Mouse (Mus musculus) heart, postnatal 36 days (tissue): ENCODE measurements at regions not wholly inside any gene's neighbourhood (a gene's known extent, or its start where the extent isn't known, plus 50 kb on each side); places are given as distances from the start of the nearest gene placed in this dataset.
"Not testable (repeated sequence)": the region's sequence is repeated elsewhere in the genome, so short reads cannot be mapped to it uniquely, and the experiment has no call there.

Experiments
- DNase-seq, 2 experiments: peaks; one replicate each; pipeline ENCODE4 v3.0.0; 2021 to 2022
- intact Hi-C: fragments of 180-260 bp; cut with DNase I; formaldehyde crosslinking; loops from one replicate; pipeline ENCODE4 v1.15.1; 2025

- intact Hi-C loops = no loop called here
- DNase-seq = no peak
Measured at GRCm38 (mm10) chr1:83970641-83971285, 393.2 kb downstream of the Pid1 start.

GRCm38 (mm10) chr1:83964631-83965030 lies 399.3 kb downstream of the Pid1 start:
- peak in 1 of 2 experiments; percentile 2 for DNase-seq
- intact Hi-C loops = not testable (repeated sequence)

- intact Hi-C loops = no loop called here
- no peak for DNase-seq
Measured at GRCm38 (mm10) chr1:83961761-83962160, 402.2 kb downstream of the Pid1 start.

GRCm38 (mm10) chr1:83959756-83960155 lies 404.2 kb downstream of the Pid1 start:
- intact Hi-C loops = no loop called here
- DNase-seq = no peak

- no peak for DNase-seq
- intact Hi-C loops = no loop called here
Measured at GRCm38 (mm10) chr1:83922900-83923299, 441.1 kb downstream of the Pid1 start.

GRCm38 (mm10) chr1:83915454-83915853 lies 448.5 kb downstream of the Pid1 start:
- DNase-seq = no peak
- intact Hi-C loops = no loop called here

- intact Hi-C loops = loop anchor here (10.0 kb wide), 1 partner anchor 163 kb away; no protein-coding TSS in a partner anchor
- peak in 1 of 2 experiments; percentile 9 for DNase-seq
Measured at GRCm38 (mm10) chr1:83907347-83907746, 456.6 kb downstream of the Pid1 start.

- DNase-seq = peak; percentile 6 to 25
- intact Hi-C loops = loop anchor here (10.0 kb wide), 1 partner anchor 162 kb away; no protein-coding TSS in a partner anchor
Measured at GRCm38 (mm10) chr1:83906906-83907305, 457.1 kb downstream of the Pid1 start.

- no peak for DNase-seq
- intact Hi-C loops = loop anchor here (10.0 kb wide), 1 partner anchor 155 kb away; no protein-coding TSS in a partner anchor
Measured at GRCm38 (mm10) chr1:83900135-83900534, 463.8 kb downstream of the Pid1 start.

GRCm38 (mm10) chr1:83896650-83897049 lies 467.3 kb downstream of the Pid1 start:
- intact Hi-C loops = no loop called here
- DNase-seq = peak in 1 of 2 experiments; percentile 5

GRCm38 (mm10) chr1:83879109-83879399 lies 471.1 kb upstream of the Sphkap start:
- no peak for DNase-seq
- intact Hi-C loops = no loop called here

GRCm38 (mm10) chr1:83878330-83879108 lies 470.5 kb upstream of the Sphkap start:
- DNase-seq = no peak
- intact Hi-C loops = no loop called here

GRCm38 (mm10) chr1:83870853-83871567 lies 463.0 kb upstream of the Sphkap start:
- DNase-seq = no peak
- intact Hi-C loops = no loop called here

GRCm38 (mm10) chr1:83869046-83869445 lies 461.0 kb upstream of the Sphkap start:
- intact Hi-C loops = no loop called here
- DNase-seq = no peak

GRCm38 (mm10) chr1:83862541-83862940 lies 454.5 kb upstream of the Sphkap start:
- intact Hi-C loops = no loop called here
- no peak for DNase-seq

GRCm38 (mm10) chr1:83862128-83862527 lies 454.1 kb upstream of the Sphkap start:
- intact Hi-C loops = no loop called here
- DNase-seq = no peak

GRCm38 (mm10) chr1:83859732-83860424 lies 451.9 kb upstream of the Sphkap start:
- intact Hi-C loops = no loop called here
- DNase-seq = no peak

- no peak for DNase-seq
Measured at GRCm38 (mm10) chr1:83853996-83854395, 446.0 kb upstream of the Sphkap start.

GRCm38 (mm10) chr1:83851081-83851480 lies 443.1 kb upstream of the Sphkap start:
- DNase-seq = no peak
- intact Hi-C loops = no loop called here

More at GRCm38 (mm10) chr1:83853996-83854395, 446.0 kb upstream of the Sphkap start:
- intact Hi-C loops = no loop called here

- intact Hi-C loops = no loop called here
- no peak for DNase-seq
Measured at GRCm38 (mm10) chr1:83848414-83848813, 440.4 kb upstream of the Sphkap start.

GRCm38 (mm10) chr1:83847992-83848391 lies 440.0 kb upstream of the Sphkap start:
- DNase-seq = no peak
- intact Hi-C loops = no loop called here
